ENCODE assay signal across 25 mouse cellular contexts in the genomic region with DNA sequence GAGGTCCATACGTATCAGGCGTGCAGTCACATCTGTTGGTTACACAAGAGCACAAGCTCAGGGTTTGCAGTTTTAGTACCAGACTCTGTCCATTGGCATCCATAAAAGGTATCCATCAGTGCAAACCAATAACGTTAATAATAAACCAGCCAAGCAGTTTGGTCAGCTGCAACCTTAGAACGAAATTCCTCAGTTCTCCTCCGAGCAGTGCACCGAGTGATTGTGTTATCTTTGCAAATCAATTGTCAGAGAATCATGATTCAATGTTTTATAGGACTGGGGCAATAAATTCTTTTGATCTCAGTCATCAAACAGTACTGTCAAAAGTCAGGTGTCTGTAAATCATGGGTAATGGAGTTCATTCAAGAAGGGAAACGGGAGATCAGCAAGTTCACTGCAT. TPM values are rescaled to one million over a fixed set of nuclear protein-coding genes. Genes with fewer than 3 reads are reported as not detected.
"Had no signal": no experiment of that assay in that cellular context is flagged by ENCODE, and none has a peak within 500 bp of the region (broad histone marks: within the 10 kb centered on the region; RNA-seq: fewer than 3 reads in every experiment).

No protein-coding gene starts in this region.

- H3K4me1 ChIP-seq: heart, embryonic 13.5 days; heart, embryonic 15.5 days; hindbrain, embryonic 10.5 days; hindbrain, embryonic 12.5 days; limb, embryonic 13.5 days; limb, embryonic 15.5 days had no signal

- H3K4me2 ChIP-seq: heart, embryonic 11.5 days; heart, embryonic 13.5 days; heart, embryonic 15.5 days; hindbrain, embryonic 12.5 days; hindbrain, embryonic 14.5 days; limb, embryonic 13.5 days; limb, embryonic 15.5 days; liver, embryonic 12.5 days had no signal

- H3K9ac ChIP-seq: heart, embryonic 13.5 days; heart, embryonic 15.5 days; hindbrain, embryonic 12.5 days; hindbrain, embryonic 14.5 days; limb, embryonic 13.5 days; limb, embryonic 15.5 days; liver, embryonic 12.5 days; liver, embryonic 14.5 days had no signal

- H3K27me3 ChIP-seq: heart, embryonic 13.5 days; heart, embryonic 15.5 days; hindbrain, embryonic 12.5 days; limb, embryonic 13.5 days; limb, embryonic 15.5 days; liver, embryonic 12.5 days had no signal

- ATAC-seq: forebrain, embryonic 16.5 days; hindbrain, embryonic 16.5 days; inflammation-experienced regulatory T-cells, adult 6 months; liver, embryonic 12.5 days had no signal

- DNase-seq: gastrocnemius, adult 2 months; gastrocnemius, postnatal 10 days; gastrocnemius, postnatal 25 days; heart, adult 2 months; heart, postnatal 4 days; kidney, adult 18-20 months; kidney, postnatal 14 days; kidney, postnatal 4 days; left cerebral cortex, postnatal 4 days had no signal

- H3K36me3 ChIP-seq: heart, embryonic 13.5 days; heart, embryonic 15.5 days; hindbrain, embryonic 10.5 days; hindbrain, embryonic 12.5 days; limb, embryonic 13.5 days; limb, embryonic 15.5 days; liver, embryonic 12.5 days had no signal

- H3K27ac ChIP-seq: gastrocnemius, adult 2 months; heart, adult 2 months; heart, embryonic 13.5 days; heart, embryonic 15.5 days; hindbrain, embryonic 10.5 days; hindbrain, embryonic 12.5 days; hindbrain, embryonic 14.5 days; layer of hippocampus, adult 2 months; limb, embryonic 13.5 days; limb, embryonic 15.5 days; liver, embryonic 12.5 days; liver, embryonic 14.5 days had no signal

- H3K9me3 ChIP-seq: heart, embryonic 13.5 days; heart, embryonic 15.5 days; hindbrain, embryonic 10.5 days; hindbrain, embryonic 12.5 days; limb, embryonic 13.5 days; limb, embryonic 15.5 days; liver, embryonic 12.5 days had no signal

- H3K4me3 ChIP-seq: gastrocnemius, adult 2 months; heart, adult 2 months; heart, embryonic 13.5 days; heart, embryonic 15.5 days; hindbrain, embryonic 10.5 days; hindbrain, embryonic 12.5 days; layer of hippocampus, adult 2 months; limb, embryonic 13.5 days; limb, embryonic 15.5 days; liver, embryonic 12.5 days had no signal

RNA-seq across cellular contexts. Expression of a gene that starts 12.4 kb away (rescaled TPM):
- total RNA-seq: granulocyte monocyte progenitor cell, adult 5-6 weeks; liver, adult 2 months had no signal
- polyA plus RNA-seq: liver, adult 2 months had no signal
